Mouse (Mus musculus) A20 (cell line): ENCODE measurements at regions not wholly inside any gene's neighbourhood (a gene's known extent, or its start where the extent isn't known, plus 50 kb on each side); places are given as distances from the start of the nearest gene placed in this dataset.
A peak's percentile ranks its signal among the peaks of the same experiment; 100 is the strongest.

ENCODE experiments used
- DNase-seq: peaks from one replicate; pipeline ENCODE4 v3.0.0-alpha.2; 2011; ENCODE audit warnings: low read depth, low spot score

GRCm38 (mm10) chr3:106879994-106880393 is 53.9 kb upstream of the Olfr266 start:
- DNase-seq, result peak; percentile 43

GRCm38 (mm10) chr3:106903198-106903597 is 77.1 kb upstream of the Olfr266 start:
- peak; percentile 35 for DNase-seq

- no peak for DNase-seq
Measured at GRCm38 (mm10) chr3:106906668-106907067, 80.6 kb upstream of the Olfr266 start.

GRCm38 (mm10) chr3:106936067-106936466 is 99.9 kb upstream of the Kcna3 start:
- no peak for DNase-seq

- DNase-seq, result peak; percentile 52
Measured at GRCm38 (mm10) chr3:106940095-106940494, 95.9 kb upstream of the Kcna3 start.

- no peak for DNase-seq
Measured at GRCm38 (mm10) chr3:106955555-106956446, 80.2 kb upstream of the Kcna3 start.

- DNase-seq, result no peak
Measured at GRCm38 (mm10) chr3:106957162-106957895, 78.6 kb upstream of the Kcna3 start.

- DNase-seq, result no peak
Measured at GRCm38 (mm10) chr3:106958194-106958593, 77.8 kb upstream of the Kcna3 start.

GRCm38 (mm10) chr3:106960596-106960995 is 75.4 kb upstream of the Kcna3 start:
- no peak for DNase-seq

- peak; percentile 46 for DNase-seq
Measured at GRCm38 (mm10) chr3:106962466-106962865, 73.5 kb upstream of the Kcna3 start.

- no peak for DNase-seq
Measured at GRCm38 (mm10) chr3:106966198-106966597, 69.8 kb upstream of the Kcna3 start.

GRCm38 (mm10) chr3:106967479-106967878 is 68.5 kb upstream of the Kcna3 start:
- DNase-seq, result no peak

- no peak for DNase-seq
Measured at GRCm38 (mm10) chr3:106974114-106974789, 61.7 kb upstream of the Kcna3 start.

GRCm38 (mm10) chr3:106978728-106979127 is 57.2 kb upstream of the Kcna3 start:
- no peak for DNase-seq

GRCm38 (mm10) chr3:106980914-106981313 is 55.1 kb upstream of the Kcna3 start:
- DNase-seq, result no peak

GRCm38 (mm10) chr3:106981323-106981722 is 54.6 kb upstream of the Kcna3 start:
- no peak for DNase-seq

- no peak for DNase-seq
Measured at GRCm38 (mm10) chr3:106984231-106984630, 51.7 kb upstream of the Kcna3 start.
